Mouse (Mus musculus): ENCODE results near the gene Pgls. TPM values are rescaled to one million over a fixed set of nuclear protein-coding genes. Genes with fewer than 3 reads are reported as not detected.

The Pgls gene
- polyA plus RNA-seq, 1 experiment from 2014 or later = 152 TPM

GRCm38 (mm10) chr8:71560071-71560470 is 31.9 kb upstream of the Pgls start:
- no peak overlapping the region for H3K4me2 ChIP-seq (replicated peaks; ENCODE audit: low read depth)
- H3K27ac ChIP-seq (ENCODE audit: low read depth, low read length) = no peak overlapping the region
- H3K9ac ChIP-seq (ENCODE audit: low read depth, low read length) = no peak overlapping the region
- no peak for TF ChIP-seq CTCF (IDR thresholded peaks at IDR 0.05; ENCODE audit: low read depth)
- no peak overlapping the region for H3K4me3 ChIP-seq (ENCODE audit: low read depth, low read length)
- no peaks in the 10 kb centered on the region; the same call in 1 of the 2 replicates for H3K9me3 ChIP-seq (ENCODE audit: control insufficient read depth)
- no peaks in the 10 kb centered on the region for H3K36me3 ChIP-seq (ENCODE audit: control insufficient read depth, insufficient read depth)
- ATAC-seq = no peak
- 74% methylated on average over 3 of the region's 3 CpGs for WGBS
- peaks cover 55% of the 10 kb centered on the region for H3K27me3 ChIP-seq (replicated peaks; ENCODE audit: control insufficient read depth, insufficient read depth, low read length)
- H3K4me1 ChIP-seq (replicated peaks; ENCODE audit: control insufficient read depth, insufficient read depth, low read length) = peaks cover 5% of the 10 kb centered on the region

- no peak for TF ChIP-seq CTCF (IDR thresholded peaks at IDR 0.05; ENCODE audit: low read depth)
- WGBS = 82% methylated on average over 5 of the region's 5 CpGs
- peaks cover 50% of the 10 kb centered on the region for H3K27me3 ChIP-seq (replicated peaks; ENCODE audit: control insufficient read depth, insufficient read depth, low read length)
Observed at GRCm38 (mm10) chr8:71560765-71561164, 31.2 kb upstream of the Pgls start.

DNA sequence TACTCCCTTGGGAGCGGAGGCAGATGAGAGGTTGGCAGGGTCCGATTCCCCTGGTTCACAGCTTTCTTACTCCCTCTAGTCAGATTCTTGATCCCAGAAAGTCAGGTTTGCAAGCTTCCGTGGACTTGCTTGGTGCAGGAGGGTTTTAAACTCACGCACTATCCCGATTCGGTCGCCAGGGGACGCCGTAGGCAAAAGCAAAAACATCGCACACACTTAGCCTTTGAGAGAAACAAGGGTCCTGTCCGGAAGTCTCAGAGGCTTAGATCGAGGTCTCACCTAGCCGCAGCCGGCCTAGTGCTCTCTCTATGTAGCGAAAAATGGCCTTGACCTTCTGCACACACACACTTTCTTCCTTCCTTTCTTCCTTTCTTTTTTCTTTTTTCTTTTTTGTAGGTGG is 30.6 kb upstream of the Pgls start:
- Histone ChIP-seq H3K4me2 (replicated peaks; ENCODE audit: low read depth) (no peak overlapping the region), H3K36me3 (ENCODE audit: control insufficient read depth, insufficient read depth) (no peaks in the 10 kb centered on the region), H3K9me3 (ENCODE audit: control insufficient read depth) (no peaks in the 10 kb centered on the region; the same call in 1 of the 2 replicates), H3K9ac (ENCODE audit: low read depth, low read length) (no peak overlapping the region), H3K27me3 (replicated peaks; ENCODE audit: control insufficient read depth, insufficient read depth, low read length) (peaks cover 50% of the 10 kb centered on the region), H3K4me3 (ENCODE audit: low read depth, low read length) (no peak overlapping the region), H3K4me1 (replicated peaks; ENCODE audit: control insufficient read depth, insufficient read depth, low read length) (peaks cover 5% of the 10 kb centered on the region), H3K27ac (ENCODE audit: low read depth, low read length) (no peak overlapping the region)
- peak; percentile 95 for TF ChIP-seq CTCF (IDR thresholded peaks at IDR 0.05; ENCODE audit: low read depth)
- WGBS = 3% methylated on average over 15 of the region's 15 CpGs
- ATAC-seq = no peak

More at GRCm38 (mm10) chr8:71560765-71561164, 31.2 kb upstream of the Pgls start:
- H3K4me1 ChIP-seq (replicated peaks; ENCODE audit: control insufficient read depth, insufficient read depth, low read length) = peaks cover 5% of the 10 kb centered on the region
- ATAC-seq = no peak
- H3K36me3 ChIP-seq (ENCODE audit: control insufficient read depth, insufficient read depth) = no peaks in the 10 kb centered on the region
- H3K9ac ChIP-seq (ENCODE audit: low read depth, low read length) = no peak overlapping the region
- no peak overlapping the region for H3K27ac ChIP-seq (ENCODE audit: low read depth, low read length)
- H3K4me3 ChIP-seq (ENCODE audit: low read depth, low read length) = no peak overlapping the region
- no peaks in the 10 kb centered on the region; the same call in 1 of the 2 replicates for H3K9me3 ChIP-seq (ENCODE audit: control insufficient read depth)
- H3K4me2 ChIP-seq (replicated peaks; ENCODE audit: low read depth) = no peak overlapping the region

DNA sequence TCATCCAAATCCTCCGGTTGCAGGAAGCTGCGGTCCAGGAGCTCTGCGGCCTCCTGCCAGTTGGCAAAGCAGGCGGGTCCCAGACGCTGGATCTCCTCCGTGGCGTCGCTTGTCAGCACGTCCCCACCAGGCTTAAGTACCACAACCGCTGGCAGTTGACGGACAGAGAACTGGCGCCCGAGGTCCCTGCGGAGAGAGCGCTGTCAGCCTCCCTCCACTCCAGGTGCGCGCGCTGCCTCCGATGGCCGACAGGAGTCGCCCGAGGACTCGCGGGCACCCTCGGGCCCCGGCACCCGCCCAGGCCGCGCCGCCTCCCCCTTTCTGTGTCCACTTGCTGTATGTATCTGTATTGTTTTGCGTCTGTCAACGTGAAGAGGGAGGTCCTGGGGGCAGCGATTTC is 29.2 kb upstream of the Pgls start:
- no peaks in the 10 kb centered on the region for H3K36me3 ChIP-seq (ENCODE audit: control insufficient read depth, insufficient read depth)
- ATAC-seq = peak; percentile 58
- H3K9me3 ChIP-seq (ENCODE audit: control insufficient read depth) = no peaks in the 10 kb centered on the region; the same call in 1 of the 2 replicates
- TF ChIP-seq CTCF (IDR thresholded peaks at IDR 0.05; ENCODE audit: low read depth) = peak; percentile 95
- H3K4me3 ChIP-seq (ENCODE audit: low read depth, low read length) = 0 out of 2 replicates have a peak overlapping the region, but pooled peaks have one; percentile 5
- under 1% methylated on average over 33 of the region's 33 CpGs for WGBS
- peaks cover 5% of the 10 kb centered on the region for H3K4me1 ChIP-seq (replicated peaks; ENCODE audit: control insufficient read depth, insufficient read depth, low read length)
- H3K4me2 ChIP-seq (replicated peaks; ENCODE audit: low read depth) = peak overlapping the region; percentile 57
- H3K27ac ChIP-seq (ENCODE audit: low read depth, low read length) = no peak overlapping the region
- H3K9ac ChIP-seq (ENCODE audit: low read depth, low read length) = no peak overlapping the region
- H3K27me3 ChIP-seq (replicated peaks; ENCODE audit: control insufficient read depth, insufficient read depth, low read length) = peaks cover 45% of the 10 kb centered on the region

- Histone ChIP-seq H3K4me3 (ENCODE audit: low read depth, low read length) (no peak overlapping the region), H3K4me1 (replicated peaks; ENCODE audit: control insufficient read depth, insufficient read depth, low read length) (peaks cover 5% of the 10 kb centered on the region), H3K27ac (ENCODE audit: low read depth, low read length) (no peak overlapping the region), H3K9ac (ENCODE audit: low read depth, low read length) (no peak overlapping the region), H3K36me3 (ENCODE audit: control insufficient read depth, insufficient read depth) (no peaks in the 10 kb centered on the region), H3K9me3 (ENCODE audit: control insufficient read depth) (no peaks in the 10 kb centered on the region; the same call in 1 of the 2 replicates), H3K27me3 (replicated peaks; ENCODE audit: control insufficient read depth, insufficient read depth, low read length) (peaks cover 32% of the 10 kb centered on the region), H3K4me2 (replicated peaks; ENCODE audit: low read depth) (no peak overlapping the region)
- ATAC-seq = no peak
- 86% methylated on average over 4 of the region's 4 CpGs for WGBS
- peak; percentile 53 for TF ChIP-seq CTCF (IDR thresholded peaks at IDR 0.05; ENCODE audit: low read depth)
Observed at GRCm38 (mm10) chr8:71563992-71564391, 28.0 kb upstream of the Pgls start.

GRCm38 (mm10) chr8:71566501-71566900 is 25.5 kb upstream of the Pgls start, which contains the start of gene Nxnl1:
TSS of gene Nxnl1 (minus strand) at chr8:71566601.
- Histone ChIP-seq H3K27me3 (replicated peaks; ENCODE audit: control insufficient read depth, insufficient read depth, low read length) (peaks cover 11% of the 10 kb centered on the region), H3K4me1 (replicated peaks; ENCODE audit: control insufficient read depth, insufficient read depth, low read length) (peaks cover 8% of the 10 kb centered on the region), H3K9ac (ENCODE audit: low read depth, low read length) (no peak within 1 kb of the TSS), H3K9me3 (ENCODE audit: control insufficient read depth) (no peaks in the 10 kb centered on the region; the same call in 1 of the 2 replicates), H3K27ac (ENCODE audit: low read depth, low read length) (no peak within 1 kb of the TSS), H3K4me3 (ENCODE audit: low read depth, low read length) (no peak within 1 kb of the TSS), H3K4me2 (replicated peaks; ENCODE audit: low read depth) (no peak within 1 kb of the TSS), H3K36me3 (ENCODE audit: control insufficient read depth, insufficient read depth) (no peaks in the 10 kb centered on the region)
- no peak for TF ChIP-seq CTCF (IDR thresholded peaks at IDR 0.05; ENCODE audit: low read depth)
- WGBS = 74% methylated on average over 3 of the region's 3 CpGs
- ATAC-seq = no peak

Measured in intestine, postnatal 0 days (tissue).